Mouse (Mus musculus) MEL (cell line): ENCODE data around the gene Lipt2.

ENCODE experiments used
- CTCF ChIP-seq, 3 experiments: IDR thresholded peaks in 2 of 3; conservative IDR thresholded peaks in 1 of 3; 2 replicates each; pipeline ENCODE4 v1.5.1; 2011 to 2012; ENCODE audit warnings: low read length in 3 of 3, low read depth in 2 of 3, mild to moderate bottlenecking in 2 of 3, improper control_type of control experiment in 1 of 3, inconsistent platforms in 1 of 3, mixed read lengths in 1 of 3, moderate library complexity in 1 of 3; ENCODE audit not compliant: control insufficient read depth in 1 of 3, insufficient read depth in 1 of 3, poor library complexity in 1 of 3, severe bottlenecking in 1 of 3
- ELF1 ChIP-seq: IDR thresholded peaks from 2 replicates; pipeline ENCODE4 v1.6.1; 2014; ENCODE audit warnings: low read depth, mild to moderate bottlenecking, inconsistent platforms, low read length, improper control_type of control experiment, moderate library complexity
- EP300 ChIP-seq, 2 experiments: IDR thresholded peaks; 2 replicates each; pipeline ENCODE4 v1.6.1; 2011; ENCODE audit warnings: improper control_type of control experiment in 2 of 2, low read length in 2 of 2, low read depth in 1 of 2, mild to moderate bottlenecking in 1 of 2
- MAX ChIP-seq: IDR thresholded peaks from 2 replicates; pipeline ENCODE4 v1.6.1; 2011; ENCODE audit warnings: low read length, improper control_type of control experiment
- MAZ ChIP-seq: IDR thresholded peaks from 2 replicates; pipeline ENCODE4 v1.6.1; 2012; ENCODE audit warnings: low read depth, mild to moderate bottlenecking, inconsistent platforms, low read length, improper control_type of control experiment
- POLR2A ChIP-seq, 2 experiments: IDR thresholded peaks; 2 replicates each; pipeline ENCODE4 v1.6.1; 2011 to 2012; ENCODE audit warnings: low read length in 2 of 2, mild to moderate bottlenecking in 2 of 2, control low read depth in 1 of 2, improper control_type of control experiment in 1 of 2, low read depth in 1 of 2, moderate library complexity in 1 of 2; ENCODE audit not compliant: control insufficient read depth in 1 of 2, insufficient read depth in 1 of 2, poor library complexity in 1 of 2
- SIN3A ChIP-seq: IDR thresholded peaks from 2 replicates; pipeline ENCODE4 v1.6.1; 2012; ENCODE audit warnings: low read length, improper control_type of control experiment, inconsistent platforms
- TCF12 ChIP-seq: IDR thresholded peaks from 2 replicates; pipeline ENCODE4 v1.6.1; 2014; ENCODE audit warnings: low read depth, mild to moderate bottlenecking, inconsistent platforms, low read length, improper control_type of control experiment, moderate library complexity
- UBTF ChIP-seq: IDR thresholded peaks from 2 replicates; pipeline ENCODE4 v1.6.1; 2012; ENCODE audit warnings: low read depth, mild to moderate bottlenecking, inconsistent platforms, low read length, improper control_type of control experiment, moderate library complexity, borderline replicate concordance; ENCODE audit not compliant: insufficient read depth
- ZKSCAN1 ChIP-seq: IDR thresholded peaks from 2 replicates; pipeline ENCODE4 v1.6.1; 2012; ENCODE audit warnings: low read depth, mild to moderate bottlenecking, inconsistent platforms, low read length, improper control_type of control experiment, moderate library complexity

- TF ChIP-seq CTCF (IDR thresholded peaks at IDR 0.05 in 2 of 3, conservative IDR thresholded peaks at IDR 0.05 in 1 of 3; ENCODE audit: control insufficient read depth in 1 of 3, insufficient read depth in 1 of 3, low read depth in 2 of 3, low read length in 3 of 3, poor library complexity in 1 of 3, severe bottlenecking in 1 of 3) (no peak), TCF12 (no peak), UBTF (no peak), MAX (no peak), MAZ (no peak), POLR2A (IDR thresholded peaks at IDR 0.05; ENCODE audit: control insufficient read depth in 1 of 2, insufficient read depth in 1 of 2, low read depth in 1 of 2, low read length in 2 of 2, poor library complexity in 1 of 2) (no peak), ELF1 (no peak), SIN3A (no peak), ZKSCAN1 (no peak), EP300 (IDR thresholded peaks at IDR 0.05; ENCODE audit: low read depth in 1 of 2, low read length in 2 of 2) (no peak)
These were observed 21.0 kb upstream of the Lipt2 start for GRCm38 (mm10) chr7:100138075-100138474.
